35 mouse cellular contexts compared by ENCODE assay signal in genomic region chr19:43601440-43601839, GRCm38 (mm10). TPM values are rescaled to one million over a fixed set of nuclear protein-coding genes. Genes with fewer than 3 reads are reported as not detected.
DNase-seq lines count a peak whose midpoint lies in the region; ATAC-seq and TF ChIP-seq lines count a peak whose summit lies in the region.
"Had no signal": no experiment of that assay in that cellular context is flagged by ENCODE, and none has a peak within 500 bp of the region (broad histone marks: within the 10 kb centered on the region; RNA-seq: fewer than 3 reads in every experiment).

No protein-coding gene starts in this region.

- H3K9me3 ChIP-seq in liver, embryonic 11.5 days (ENCODE audit: control insufficient read depth, low read length), result no peaks in the 10 kb centered on the region
- no peaks in the 10 kb centered on the region for H3K9me3 ChIP-seq in E14TG2a.4 (ENCODE audit: low read length)
- H3K9me3 ChIP-seq in intestine, embryonic 14.5 days (ENCODE audit: control insufficient read depth, low read length), result no peaks in the 10 kb centered on the region
- H3K9me3 ChIP-seq: forebrain, embryonic 15.5 days; liver, embryonic 13.5 days; midbrain, embryonic 15.5 days had no signal

- peak; percentile 34 for DNase-seq in liver, embryonic 11.5 days (ENCODE audit: low spot score)
- no peak for DNase-seq in liver
- peak; percentile 23 for DNase-seq in R1 (ENCODE audit: low read depth, low spot score)
- DNase-seq in intestine, embryonic 14.5 days (ENCODE audit: low spot score), result no peak
- DNase-seq in right cerebral cortex, postnatal 10 days (ENCODE audit: low spot score in 2 of 2), result no peak
- DNase-seq in layer of hippocampus, adult 2 months (ENCODE audit: low spot score in 2 of 2), result no peak
- no peak for DNase-seq in natural killer cell, adult 2 months (ENCODE audit: low spot score in 2 of 2)
- DNase-seq: adrenal gland, postnatal 10 days; B cell, adult 2 months; cerebellum, adult 11 months; cerebellum, adult 9-10 months; gastrocnemius, postnatal 25 days; heart, adult 11 months; heart, postnatal 36 days; kidney, postnatal 10 days; liver, embryonic 13.5 days; lung, adult 18-20 months; lung, postnatal 10 days; thymus, postnatal 14 days had no signal

- no peak overlapping the region for H3K4me3 ChIP-seq in liver, embryonic 11.5 days (ENCODE audit: low read depth, low read length)
- peak overlapping the region; percentile 32; the same call in 1 of the 2 replicates for H3K4me3 ChIP-seq in E14TG2a.4 (replicated peaks; ENCODE audit: low read length)
- peak overlapping the region; percentile 12; the same call in 1 of the 2 replicates for H3K4me3 ChIP-seq in intestine, embryonic 14.5 days (ENCODE audit: low read depth, low read length)
- H3K4me3 ChIP-seq in layer of hippocampus, adult 2 months, result no peak overlapping the region
- H3K4me3 ChIP-seq: forebrain, embryonic 15.5 days; hindbrain, embryonic 15.5 days; limb, embryonic 13.5 days; liver, embryonic 13.5 days; midbrain, embryonic 15.5 days had no signal

- no peak for ATAC-seq in liver, embryonic 11.5 days (replicated peaks; ENCODE audit: low FRiP score)
- no peak for ATAC-seq in intestine, embryonic 14.5 days (replicated peaks; ENCODE audit: low FRiP score, low TSS enrichment, low read depth)
- ATAC-seq: forebrain, embryonic 15.5 days; inflammation-experienced regulatory T-cells, adult 6 months; midbrain, embryonic 15.5 days had no signal

- no peak for TF ChIP-seq CTCF in E14TG2a.4 (conservative IDR thresholded peaks at IDR 0.05; ENCODE audit: low read length)
- TF ChIP-seq CTCF in layer of hippocampus, adult 2 months (conservative IDR thresholded peaks at IDR 0.05), result no peak

- H3K27ac ChIP-seq in liver, embryonic 11.5 days (ENCODE audit: low read depth, low read length), result no peak overlapping the region
- peak overlapping the region; percentile 73; the same call in 1 of the 2 replicates for H3K27ac ChIP-seq in intestine, embryonic 14.5 days (ENCODE audit: low read depth)
- no peak overlapping the region for H3K27ac ChIP-seq in layer of hippocampus, adult 2 months
- H3K27ac ChIP-seq: forebrain, embryonic 15.5 days; hindbrain, embryonic 15.5 days; limb, embryonic 13.5 days; liver, embryonic 13.5 days; macrophage; midbrain, embryonic 15.5 days had no signal

- no peaks in the 10 kb centered on the region; the same call in 1 of the 2 replicates for H3K4me1 ChIP-seq in liver, embryonic 11.5 days (replicated peaks; ENCODE audit: control insufficient read depth, insufficient read depth, low read length)
- peaks cover 49% of the 10 kb centered on the region for H3K4me1 ChIP-seq in E14TG2a.4 (replicated peaks; ENCODE audit: low read depth, low read length)
- peaks cover 49% of the 10 kb centered on the region for H3K4me1 ChIP-seq in intestine, embryonic 14.5 days (replicated peaks; ENCODE audit: control insufficient read depth, insufficient read depth, low read length)
- H3K4me1 ChIP-seq: hindbrain, embryonic 15.5 days; midbrain, embryonic 15.5 days had no signal

- no peak overlapping the region for H3K4me2 ChIP-seq in liver, embryonic 11.5 days
- peak overlapping the region; percentile 62 for H3K4me2 ChIP-seq in intestine, embryonic 14.5 days (ENCODE audit: low read length)
- H3K4me2 ChIP-seq: forebrain, embryonic 15.5 days; heart, embryonic 11.5 days; hindbrain, embryonic 15.5 days; limb, embryonic 13.5 days; liver, embryonic 13.5 days; midbrain, embryonic 15.5 days had no signal

- H3K27me3 ChIP-seq in liver, embryonic 11.5 days (replicated peaks; ENCODE audit: control insufficient read depth, insufficient read depth, low read length), result peaks cover 99% of the 10 kb centered on the region
- H3K27me3 ChIP-seq in E14TG2a.4 (ENCODE audit: insufficient read depth, low read length), result peaks cover 98% of the 10 kb centered on the region
- peaks cover 65% of the 10 kb centered on the region for H3K27me3 ChIP-seq in intestine, embryonic 14.5 days (replicated peaks; ENCODE audit: control insufficient read depth, insufficient read depth, low read length)

- no peaks in the 10 kb centered on the region for H3K36me3 ChIP-seq in liver, embryonic 11.5 days (ENCODE audit: control insufficient read depth, insufficient read depth, low read length)
- H3K36me3 ChIP-seq in E14TG2a.4 (ENCODE audit: insufficient read depth, low read length), result no peaks in the 10 kb centered on the region
- H3K36me3 ChIP-seq in intestine, embryonic 14.5 days (ENCODE audit: control insufficient read depth, insufficient read depth, low read length), result no peaks in the 10 kb centered on the region
- H3K36me3 ChIP-seq: forebrain, embryonic 15.5 days; hindbrain, embryonic 15.5 days; limb, embryonic 13.5 days; liver, embryonic 13.5 days; midbrain, embryonic 15.5 days had no signal

- 4% methylated on average over 27 of the region's 27 CpGs for WGBS in liver, embryonic 11.5 days
- WGBS in intestine, embryonic 14.5 days, result 12% methylated on average over 27 of the region's 27 CpGs

- no peak overlapping the region for H3K9ac ChIP-seq in liver, embryonic 11.5 days (ENCODE audit: low read depth, low read length)
- H3K9ac ChIP-seq in intestine, embryonic 14.5 days (ENCODE audit: low read length), result 0 out of 2 replicates have a peak overlapping the region, but pooled peaks have one; percentile 8
- H3K9ac ChIP-seq: forebrain, embryonic 15.5 days; hindbrain, embryonic 15.5 days; limb, embryonic 13.5 days; liver, embryonic 13.5 days; midbrain, embryonic 15.5 days had no signal

RNA-seq across cellular contexts. Expression of gene Nkx2-3, which starts 10.7 kb away (rescaled TPM):
- polyA plus RNA-seq in liver, embryonic 11.5 days (2014; fragmentation: Nextera tagmentation; extraction: Ambion mirVana), result 1.2 and 2.3 TPM in 2 replicates
- 82.3 and 83.9 TPM in 2 replicates for polyA plus RNA-seq in intestine, embryonic 14.5 days (2014; fragmentation: Nextera tagmentation; extraction: Ambion mirVana)
- not detected for total RNA-seq in layer of hippocampus, adult 2 months (2021)
- total RNA-seq: gastrocnemius, adult 18-20 months; gastrocnemius, postnatal 25 days; heart, postnatal 36 days; layer of hippocampus, postnatal 10 days; left cerebral cortex, adult 18-20 months; left cerebral cortex, postnatal 14 days; megakaryocyte-erythroid progenitor cell, adult 5-6 weeks had no signal
- polyA plus RNA-seq: heart, embryonic 11.5 days; heart, embryonic 16.5 days; inflammation-experienced regulatory T-cells, adult 6 months; limb, embryonic 13.5 days; macrophage; neural tube, embryonic 14.5 days; urinary bladder, adult 2 months had no signal

Comparison
In these comparisons a context has a peak if more than half of its experiments do, and no peak if none do; other contexts are left out.
1. DNase-seq: peak in liver, embryonic 11.5 days (single experiment) and R1 (single experiment); none in liver (single experiment), intestine, embryonic 14.5 days (single experiment), right cerebral cortex, postnatal 10 days (0 of 2), layer of hippocampus, adult 2 months (0 of 2) and natural killer cell, adult 2 months (0 of 2).
2. H3K4me3 ChIP-seq: peak in E14TG2a.4 (single experiment) and intestine, embryonic 14.5 days (single experiment); none in liver, embryonic 11.5 days (single experiment) and layer of hippocampus, adult 2 months (single experiment).
3. RNA of gene Nkx2-3, which starts 10.7 kb away (polyA plus RNA-seq): 82.3 to 83.9 TPM in intestine, embryonic 14.5 days; 1.2 to 2.3 TPM in liver, embryonic 11.5 days; every median in the first group is over 10 times any median in the second.